Mouse (Mus musculus): ENCODE measurements around the gene Irgq. TPM values are rescaled to one million over a fixed set of nuclear protein-coding genes. Genes with fewer than 3 reads are reported as not detected.

The Irgq gene
- polyA plus RNA-seq, 1 experiment from 2014 or later = 1.3 TPM

Other genes starting within 250 kb of the Irgq start
- gene Zfp61, start 229.5 kb upstream of the Irgq start, polyA plus RNA-seq (2015; fragmentation: Nextera tagmentation; extraction: Ambion mirVana) = 2.3 and 2.7 TPM in 2 replicates
- gene Zfp94, start 214.0 kb upstream of the Irgq start, polyA plus RNA-seq (2015; fragmentation: Nextera tagmentation; extraction: Ambion mirVana) = 1.8 and 2.3 TPM in 2 replicates
- not detected in 2 replicates for gene Tescl, start 196.8 kb upstream of the Irgq start, polyA plus RNA-seq (2015; fragmentation: Nextera tagmentation; extraction: Ambion mirVana)
- not detected in 2 replicates for gene Lypd5, start 181.5 kb upstream of the Irgq start, polyA plus RNA-seq (2015; fragmentation: Nextera tagmentation; extraction: Ambion mirVana)
- gene Kcnn4, start 160.4 kb upstream of the Irgq start, polyA plus RNA-seq (2015; fragmentation: Nextera tagmentation; extraction: Ambion mirVana) = 91.9 and 93.4 TPM in 2 replicates
- gene Smg9, start 131.1 kb upstream of the Irgq start, polyA plus RNA-seq (2015; fragmentation: Nextera tagmentation; extraction: Ambion mirVana) = 12.8 and 14.3 TPM in 2 replicates
- gene Irgc1, start 78.4 kb upstream of the Irgq start, polyA plus RNA-seq (2015; fragmentation: Nextera tagmentation; extraction: Ambion mirVana) = not detected in 2 replicates
- 5.9 and 6.6 TPM in 2 replicates for gene Plaur, start 68.2 kb upstream of the Irgq start, polyA plus RNA-seq (2015; fragmentation: Nextera tagmentation; extraction: Ambion mirVana)
- gene Cadm4, start 48.7 kb upstream of the Irgq start, polyA plus RNA-seq (2015; fragmentation: Nextera tagmentation; extraction: Ambion mirVana) = 0.24 TPM in 1 of 2 replicates, not detected in the other
- 2.7 and 3.2 TPM in 2 replicates for gene Zfp428, start 23.7 kb upstream of the Irgq start, polyA plus RNA-seq (2015; fragmentation: Nextera tagmentation; extraction: Ambion mirVana)
- not detected in 2 replicates for gene AC161166.1, start 18.2 kb upstream of the Irgq start, polyA plus RNA-seq (2015; fragmentation: Nextera tagmentation; extraction: Ambion mirVana)
- not detected in 2 replicates for gene Pinlyp, start 15.4 kb downstream of the Irgq start, polyA plus RNA-seq (2015; fragmentation: Nextera tagmentation; extraction: Ambion mirVana)
- gene Xrcc1, start 15.6 kb downstream of the Irgq start, polyA plus RNA-seq (2015; fragmentation: Nextera tagmentation; extraction: Ambion mirVana) = 35.4 and 40.8 TPM in 2 replicates
- gene Ethe1, start 56.9 kb downstream of the Irgq start, polyA plus RNA-seq (2015; fragmentation: Nextera tagmentation; extraction: Ambion mirVana) = 26.4 and 26.5 TPM in 2 replicates
- 0.25 and 0.30 TPM in 2 replicates for gene Zfp575, start 57.0 kb downstream of the Irgq start, polyA plus RNA-seq (2015; fragmentation: Nextera tagmentation; extraction: Ambion mirVana)
- gene Phldb3, start 80.1 kb downstream of the Irgq start, polyA plus RNA-seq (2015; fragmentation: Nextera tagmentation; extraction: Ambion mirVana) = 0.08 and 0.18 TPM in 2 replicates
- 0.05 TPM in 1 of 2 replicates, not detected in the other for gene Lypd3, start 105.9 kb downstream of the Irgq start, polyA plus RNA-seq (2015; fragmentation: Nextera tagmentation; extraction: Ambion mirVana)
- not detected in 2 replicates for gene Tex101, start 146.0 kb downstream of the Irgq start, polyA plus RNA-seq (2015; fragmentation: Nextera tagmentation; extraction: Ambion mirVana)
- not detected in 2 replicates for gene BC049730, start 178.6 kb downstream of the Irgq start, polyA plus RNA-seq (2015; fragmentation: Nextera tagmentation; extraction: Ambion mirVana)
- not detected in 2 replicates for gene Gm4763, start 196.2 kb downstream of the Irgq start, polyA plus RNA-seq (2015; fragmentation: Nextera tagmentation; extraction: Ambion mirVana)
- gene Cd177, start 229.6 kb downstream of the Irgq start, polyA plus RNA-seq (2015; fragmentation: Nextera tagmentation; extraction: Ambion mirVana) = 13.6 and 18.1 TPM in 2 replicates
- gene Ceacam10, start 246.5 kb downstream of the Irgq start, polyA plus RNA-seq (2015; fragmentation: Nextera tagmentation; extraction: Ambion mirVana) = 3.1 and 3.5 TPM in 2 replicates

Data from liver, embryonic 16.5 days (tissue).